ENCODE assay signal across 7 mouse cellular contexts in the genomic region with DNA sequence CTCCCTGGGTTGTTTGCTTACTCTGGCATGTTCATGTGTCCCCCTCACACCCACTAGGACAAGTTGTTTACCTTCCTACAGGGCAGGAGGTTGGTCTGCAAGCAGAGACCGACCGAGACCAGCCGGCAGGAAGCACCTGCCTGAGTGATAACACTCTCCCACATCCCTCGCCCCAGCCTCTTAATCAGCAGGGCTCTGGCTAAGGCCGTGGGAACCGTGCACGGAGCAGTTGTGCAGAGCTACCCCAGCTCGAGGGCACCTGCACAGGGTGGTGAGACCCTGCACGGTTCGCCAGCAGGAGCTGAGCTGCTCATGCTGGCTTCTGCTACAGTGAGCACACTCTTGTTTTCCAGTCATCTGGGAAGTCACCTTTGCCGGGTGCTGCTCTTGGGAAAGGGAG. TPM values are rescaled to one million over a fixed set of nuclear protein-coding genes. Genes with fewer than 3 reads are reported as not detected.
DNase-seq lines count a peak whose midpoint lies in the region; ATAC-seq and TF ChIP-seq lines count a peak whose summit lies in the region.

No protein-coding gene starts in this region.

- peak overlapping the region; percentile 24 for H3K27ac ChIP-seq in left cerebral cortex, adult 2 months
- no peak overlapping the region for H3K27ac ChIP-seq in stomach, embryonic 16.5 days (ENCODE audit: low read length)

- H3K9me3 ChIP-seq in stomach, embryonic 16.5 days (replicated peaks; ENCODE audit: control insufficient read depth, low read length) = no peaks in the 10 kb centered on the region

- H3K4me2 ChIP-seq in stomach, embryonic 16.5 days (ENCODE audit: low read depth, low read length) = no peak overlapping the region

- no peak for TF ChIP-seq CTCF in left cerebral cortex, adult 2 months (IDR thresholded peaks at IDR 0.05)

- DNase-seq in left cerebral cortex, adult 2 months (ENCODE audit: extremely low spot score in 1 of 2, low spot score in 2 of 2) = no peak
- DNase-seq in left cerebral cortex, postnatal 36 days (ENCODE audit: low spot score in 2 of 2) = no peak
- peak; percentile 61 to 63 for DNase-seq in cerebellum, postnatal 25 days
- peak; percentile 35 to 41 for DNase-seq in heart, postnatal 10 days
- no peak for DNase-seq in right cerebral cortex, postnatal 14 days
- no peak for DNase-seq in layer of hippocampus, postnatal 10 days (ENCODE audit: low spot score in 2 of 2)

- H3K4me1 ChIP-seq in stomach, embryonic 16.5 days (ENCODE audit: control insufficient read depth, insufficient read depth, low read length) = peaks cover 14% of the 10 kb centered on the region

- H3K9ac ChIP-seq in stomach, embryonic 16.5 days (ENCODE audit: low read length) = no peak overlapping the region

- intact Hi-C loops in left cerebral cortex, adult 2 months (cut with DNase I) = loop anchor here (10.0 kb wide), 1 partner anchor 314 kb away; no protein-coding TSS in a partner anchor
- intact Hi-C loops in left cerebral cortex, postnatal 36 days (cut with DNase I) = no loop called here
- intact Hi-C loops in heart, postnatal 10 days (cut with DNase I) = no loop called here

- H3K27me3 ChIP-seq in stomach, embryonic 16.5 days (ENCODE audit: control insufficient read depth, insufficient read depth, low read length) = no peaks in the 10 kb centered on the region

- H3K36me3 ChIP-seq in stomach, embryonic 16.5 days (ENCODE audit: control insufficient read depth, insufficient read depth, low read length) = 0 out of 2 replicates have a peak, but pooled peaks cover 4% of the 10 kb centered on the region

- 30% methylated on average over 11 of the region's 11 CpGs for WGBS in stomach, embryonic 16.5 days

- no peak overlapping the region for H3K4me3 ChIP-seq in left cerebral cortex, adult 2 months
- no peak overlapping the region for H3K4me3 ChIP-seq in stomach, embryonic 16.5 days (replicated peaks; ENCODE audit: low read length)

- ATAC-seq in stomach, embryonic 16.5 days (ENCODE audit: insufficient read depth, low FRiP score) = peak; percentile 59; the same call in 1 of the 2 replicates

RNA-seq across cellular contexts. Expression of a gene that starts 31.4 kb away (rescaled TPM):
- total RNA-seq in left cerebral cortex, adult 2 months (2021) = 10 to 100 TPM; 18.0 to 18.3 TPM
- total RNA-seq in left cerebral cortex, postnatal 36 days (2021) = 10 to 100 TPM; 19.1 to 19.8 TPM
- 10 to 100 TPM; 20.2 to 26.4 TPM for total RNA-seq in heart, postnatal 10 days (2021)
- polyA plus RNA-seq in stomach, embryonic 16.5 days (2015; fragmentation: Nextera tagmentation; extraction: Ambion mirVana) = 23.4 and 23.8 TPM in 2 replicates
- 10 to 100 TPM; 13.1 to 15.2 TPM for total RNA-seq in layer of hippocampus, postnatal 10 days (2021)

Comparison
In these comparisons a context has a peak if more than half of its experiments do, and no peak if none do; other contexts are left out.
1. DNase-seq: peak in cerebellum, postnatal 25 days (2 of 2) and heart, postnatal 10 days (2 of 2); none in left cerebral cortex, adult 2 months (0 of 2), left cerebral cortex, postnatal 36 days (0 of 2), right cerebral cortex, postnatal 14 days (single experiment) and layer of hippocampus, postnatal 10 days (0 of 2).